Mouse (Mus musculus) G1E (cell line): ENCODE results near the gene Dclre1b. TPM values are rescaled to one million over a fixed set of nuclear protein-coding genes. Genes with fewer than 3 reads are reported as not detected.
"Not testable (repeated sequence)": the region's sequence is repeated elsewhere in the genome, so short reads cannot be mapped to it uniquely, and the experiment has no call there.

Source experiments
- ATAC-seq: 2 replicates; pipeline ENCODE4 v1.8.0; 2016; ENCODE audit warnings: mild to moderate bottlenecking; ENCODE audit not compliant: insufficient number of reproducible peaks, poor library complexity, low FRiP score, severe bottlenecking; ENCODE audit errors: extremely low read depth
- DNase-seq: peaks from one replicate; pipeline ENCODE4 v3.0.0; 2012; ENCODE audit warnings: low spot score
- H3K27me3 ChIP-seq: 2 replicates; pipeline ENCODE4 v1.6.1; 2012; ENCODE audit warnings: mild to moderate bottlenecking, low read length, inconsistent platforms; ENCODE audit not compliant: insufficient read depth
- H3K36me3 ChIP-seq: replicated peaks from 2 replicates; pipeline ENCODE3; 2012; ENCODE audit warnings: mild to moderate bottlenecking, inconsistent platforms
- H3K4me1 ChIP-seq: 2 replicates; pipeline ENCODE4 v1.6.1; 2012; ENCODE audit warnings: low read depth, low read length, inconsistent platforms, mixed read lengths; ENCODE audit not compliant: insufficient read depth
- H3K4me3 ChIP-seq: 2 replicates; pipeline ENCODE4 v1.5.1; 2012; ENCODE audit warnings: low read depth, mild to moderate bottlenecking, inconsistent platforms, low read length, moderate library complexity, mixed read lengths
- H3K9me3 ChIP-seq: replicated peaks from 2 replicates; pipeline ENCODE4 v1.6.1; 2012; ENCODE audit warnings: inconsistent platforms
- CTCF ChIP-seq: IDR thresholded peaks from 2 replicates; pipeline ENCODE4 v1.5.1; 2012; ENCODE audit warnings: low read depth, low read length, inconsistent platforms, mixed read lengths
- GATA1 ChIP-seq: IDR thresholded peaks from 2 replicates; pipeline ENCODE4 v1.6.1; 2012; ENCODE audit warnings: borderline replicate concordance, low read length, inconsistent platforms, mixed read lengths
- GATA2 ChIP-seq: IDR thresholded peaks from 2 replicates; pipeline ENCODE4 v1.6.1; 2012; ENCODE audit warnings: low read depth, low read length, inconsistent platforms, borderline replicate concordance
- POLR2AphosphoS5 ChIP-seq: IDR thresholded peaks from 2 replicates; pipeline ENCODE4 v1.6.1; 2012; ENCODE audit warnings: low read depth, low read length, inconsistent platforms; ENCODE audit not compliant: insufficient replicate concordance
- TAL1 ChIP-seq: conservative IDR thresholded peaks from 2 replicates; pipeline ENCODE4 v1.6.1; 2012; ENCODE audit warnings: low read depth, low read length, inconsistent platforms, mixed read lengths
- polyA plus RNA-seq: library from polyadenylated mRNA; stranded (reverse); fragments of >175 nt; gene quantifications from 2 replicates; pipeline ENCODE4 v1.2.3, GENCODE M21; 2012
- total RNA-seq, 2 experiments: library from RNA; stranded (forward) in 1 of 2; stranded (reverse) in 1 of 2; fragments of 200-1000 nt in 1 of 2; fragments of >200 nt in 1 of 2; fragmentation: Nextera tagmentation in 1 of 2; gene quantifications; 2 replicates each; pipeline ENCODE4 v1.2.3; 2014 to 2017

Gene Dclre1b
- total and polyA plus RNA-seq, 3 experiments = 5.7 to 21.8 (median 8.6) TPM

- peaks cover 74% of the 10 kb centered on the region for H3K4me1 ChIP-seq
- H3K27me3 ChIP-seq = no peaks in the 10 kb centered on the region
- no peak for ATAC-seq
- H3K9me3 ChIP-seq = peaks cover 3% of the 10 kb centered on the region
- no peak for TF ChIP-seq GATA1
- no peak for TF ChIP-seq CTCF
- no peak for TF ChIP-seq POLR2AphosphoS5
- no peak for TF ChIP-seq TAL1
- TF ChIP-seq GATA2 = no peak
- H3K36me3 ChIP-seq = peaks cover under 1% of the 10 kb centered on the region
- DNase-seq = no peak
- H3K4me3 ChIP-seq = no peak overlapping the region
These were observed 12.9 kb downstream of the Dclre1b start for GRCm38 (mm10) chr3:103796389-103796788.

- no peak overlapping the region for H3K4me3 ChIP-seq
- H3K36me3 ChIP-seq = no peaks in the 10 kb centered on the region
- ATAC-seq (no peak), DNase-seq (no peak)
- peaks cover 59% of the 10 kb centered on the region for H3K4me1 ChIP-seq
- TF ChIP-seq TAL1 (no peak), GATA2 (no peak), CTCF (no peak), GATA1 (no peak), POLR2AphosphoS5 (no peak)
- H3K27me3 ChIP-seq = no peaks in the 10 kb centered on the region
- H3K9me3 ChIP-seq = no peaks in the 10 kb centered on the region
These were observed 16.7 kb downstream of the Dclre1b start for GRCm38 (mm10) chr3:103792566-103792965.

GRCm38 (mm10) chr3:103792111-103792406, 17.2 kb downstream of the Dclre1b start:
- not testable (repeated sequence) for H3K4me3 ChIP-seq, H3K9me3 ChIP-seq, H3K36me3 ChIP-seq, DNase-seq, H3K27me3 ChIP-seq, ATAC-seq
- peaks cover 63% of the 10 kb centered on the region for H3K4me1 ChIP-seq

- H3K4me3 ChIP-seq = peak within 1 kb of the TSS; percentile 80
- H3K36me3 ChIP-seq = peaks cover 5% of the 10 kb centered on the region
- no peaks in the 10 kb centered on the region for H3K9me3 ChIP-seq
- peak; percentile 90 for ATAC-seq
- no peak for TF ChIP-seq POLR2AphosphoS5
- no peak for TF ChIP-seq CTCF
- TF ChIP-seq GATA2 = no peak
- TF ChIP-seq TAL1 = no peak
- TF ChIP-seq GATA1 = no peak
- H3K27me3 ChIP-seq = no peaks in the 10 kb centered on the region
- DNase-seq = peak; percentile 81
- peaks cover 63% of the 10 kb centered on the region for H3K4me1 ChIP-seq
These were observed 17.8 kb downstream of the Dclre1b start, which contains the start of gene Hipk1 for GRCm38 (mm10) chr3:103791230-103792110. Hipk1 (minus strand) TSS chr3:103791563.

- Histone ChIP-seq H3K36me3 (peaks cover 5% of the 10 kb centered on the region), H3K9me3 (no peaks in the 10 kb centered on the region), H3K4me1 (peaks cover 64% of the 10 kb centered on the region), H3K27me3 (no peaks in the 10 kb centered on the region), H3K4me3 (peak overlapping the region; percentile 80)
- no peak for DNase-seq
- ATAC-seq = no peak
- TF ChIP-seq CTCF (no peak), TAL1 (no peak), GATA1 (no peak), POLR2AphosphoS5 (no peak), GATA2 (no peak)
These were observed 18.7 kb downstream of the Dclre1b start for GRCm38 (mm10) chr3:103790346-103791145.

- peaks cover 65% of the 10 kb centered on the region for H3K4me1 ChIP-seq
- DNase-seq = no peak
- H3K27me3 ChIP-seq = no peaks in the 10 kb centered on the region
- H3K36me3 ChIP-seq = peaks cover 5% of the 10 kb centered on the region
- H3K4me3 ChIP-seq = peak overlapping the region; percentile 80
- no peaks in the 10 kb centered on the region for H3K9me3 ChIP-seq
- TF ChIP-seq GATA2 = no peak
- TF ChIP-seq GATA1 = no peak
- TF ChIP-seq CTCF = no peak
- no peak for TF ChIP-seq TAL1
- no peak for TF ChIP-seq POLR2AphosphoS5
- ATAC-seq = no peak
These were observed 19.3 kb downstream of the Dclre1b start for GRCm38 (mm10) chr3:103789891-103790345.
